Mouse (Mus musculus) myocyte (in vitro differentiated cells): ENCODE results near the gene Icam1.

Experiments
- CEBPB ChIP-seq: IDR thresholded peaks from 2 replicates; pipeline ENCODE4 v1.6.1; 2011; ENCODE audit warnings: mild to moderate bottlenecking, moderate library complexity; ENCODE audit not compliant: poor library complexity, insufficient read depth, severe bottlenecking
- E2F4 ChIP-seq: IDR thresholded peaks from one replicate; pipeline ENCODE4 v1.6.1; 2011; ENCODE audit warnings: mild to moderate bottlenecking, control low read depth, moderate library complexity; ENCODE audit not compliant: insufficient read depth
- MAX ChIP-seq: IDR thresholded peaks from one replicate; pipeline ENCODE4 v1.6.1; 2011; ENCODE audit warnings: low read depth, mild to moderate bottlenecking, control low read depth
- MYOD1 ChIP-seq, 3 experiments: IDR thresholded peaks; one replicate each; pipeline ENCODE4 v1.6.1; 2011; ENCODE audit warnings: control low read depth in 2 of 3, low read depth in 2 of 3, mild to moderate bottlenecking in 2 of 3, moderate library complexity in 1 of 3; ENCODE audit not compliant: insufficient read length in 2 of 3, control insufficient read depth in 1 of 3
- POLR2A ChIP-seq: IDR thresholded peaks from one replicate; pipeline ENCODE4 v1.6.1; 2011; ENCODE audit warnings: low read depth, mild to moderate bottlenecking, control low read depth, moderate library complexity; ENCODE audit not compliant: insufficient read length
- REST ChIP-seq: IDR thresholded peaks from one replicate; pipeline ENCODE4 v1.6.1; 2011; ENCODE audit warnings: mild to moderate bottlenecking, control low read depth, moderate library complexity; ENCODE audit not compliant: insufficient read depth, insufficient read length
- TCF12 ChIP-seq: IDR thresholded peaks from one replicate; pipeline ENCODE4 v1.6.1; 2011; ENCODE audit warnings: mild to moderate bottlenecking, control low read depth; ENCODE audit not compliant: poor library complexity, insufficient read depth, severe bottlenecking
- TCF3 ChIP-seq: IDR thresholded peaks from one replicate; pipeline ENCODE4 v1.6.1; 2011; ENCODE audit warnings: low read depth, control low read depth; ENCODE audit not compliant: insufficient read length
- USF1 ChIP-seq: IDR thresholded peaks from one replicate; pipeline ENCODE4 v1.6.1; 2011; ENCODE audit warnings: low read depth, mild to moderate bottlenecking, control low read depth, moderate library complexity

- TF ChIP-seq MAX (no peak), E2F4 (no peak), POLR2A (no peak), USF1 (no peak), MYOD1 (IDR thresholded peaks at IDR 0.05; ENCODE audit: control insufficient read depth in 1 of 3, insufficient read length in 2 of 3, low read depth in 2 of 3) (no peak), TCF12 (no peak), TCF3 (no peak), CEBPB (no peak), REST (no peak)
Measured at GRCm38 (mm10) chr9:20971751-20972140, 44.0 kb upstream of the Icam1 start.
